Mouse (Mus musculus): ENCODE results near the gene Dyrk3. TPM values are rescaled to one million over a fixed set of nuclear protein-coding genes. Genes with fewer than 3 reads are reported as not detected.

The Dyrk3 gene
- polyA plus RNA-seq (2012; rRNA removed) = 0.94 and 1.4 TPM in 2 replicates

DNA sequence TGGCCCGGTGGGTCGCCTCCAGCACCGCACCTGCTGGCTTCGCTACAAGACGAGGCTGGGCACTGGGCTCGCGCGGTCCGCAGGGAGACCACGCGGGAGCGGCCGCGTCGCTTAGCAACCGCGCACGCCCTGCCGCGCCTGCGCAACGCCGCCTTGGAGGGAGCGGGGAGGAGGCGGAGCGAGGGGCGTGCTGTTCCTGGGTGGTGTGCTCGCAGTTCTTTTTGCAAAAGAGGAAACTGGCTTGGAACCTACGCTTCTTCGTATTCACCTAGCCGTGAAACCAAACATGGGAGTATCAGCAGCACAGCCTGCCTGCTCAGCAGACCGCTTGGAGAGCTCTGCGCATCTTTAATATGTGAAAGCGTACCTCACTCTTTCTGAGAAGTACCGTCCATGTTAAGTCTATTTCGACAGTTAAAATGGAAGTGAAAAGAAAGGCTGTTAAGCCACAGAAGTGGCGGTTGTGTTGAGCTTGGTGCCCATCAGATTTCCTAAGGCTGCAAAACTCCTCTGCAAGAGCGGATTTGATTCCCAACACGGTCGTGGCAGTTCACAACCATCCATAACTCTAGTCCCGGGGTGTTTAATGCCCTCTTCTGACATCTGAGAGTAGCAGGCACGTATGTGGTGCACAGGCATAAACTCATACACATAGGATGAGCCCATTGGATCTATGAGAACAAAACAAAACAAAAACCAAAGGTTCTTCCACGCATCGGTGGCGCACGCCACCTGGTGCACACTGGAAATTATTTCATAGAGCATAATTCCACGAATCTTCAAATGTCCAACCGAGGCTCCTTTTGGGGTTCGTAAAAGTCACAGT is at the start of gene Dyrk3:
Dyrk3 (minus strand) TSS at position 150 of the 826 bp plus-strand sequence.
- H3K27ac ChIP-seq (ENCODE audit: insufficient read depth, low read depth, low read length) = peak within 1 kb of the TSS; percentile 62; the same call in 1 of the 2 replicates
- peak; percentile 94 for DNase-seq
- H3K36me3 ChIP-seq (ENCODE audit: control insufficient read depth, insufficient read depth, low read length) = no peaks in the 10 kb centered on the region
- H3K4me1 ChIP-seq (ENCODE audit: control insufficient read depth, insufficient read depth, low read length) = no peaks in the 10 kb centered on the region; the same call in 1 of the 2 replicates
- WGBS = 2% methylated on average over 49 of the region's 49 CpGs
- H3K27me3 ChIP-seq (replicated peaks; ENCODE audit: control insufficient read depth, insufficient read depth, low read length) = no peaks in the 10 kb centered on the region
- H3K4me3 ChIP-seq (ENCODE audit: insufficient read depth, low read depth, low read length) = peak within 1 kb of the TSS; percentile 80
- TF ChIP-seq CTCF (conservative IDR thresholded peaks at IDR 0.05; ENCODE audit: insufficient read depth, insufficient read length, low read depth, low read length) = peak; percentile 59
- TF ChIP-seq POLR2A (IDR thresholded peaks at IDR 0.05; ENCODE audit: low read depth, low read length) = no peak

GRCm38 (mm10) chr1:131187856-131188255 is 49.7 kb upstream of the Dyrk3 start:
- TF ChIP-seq CTCF (conservative IDR thresholded peaks at IDR 0.05; ENCODE audit: insufficient read depth, insufficient read length, low read depth, low read length) (no peak), POLR2A (IDR thresholded peaks at IDR 0.05; ENCODE audit: low read depth, low read length) (no peak)
- 63% methylated on average over 5 of the region's 5 CpGs for WGBS
- Histone ChIP-seq H3K27me3 (replicated peaks; ENCODE audit: control insufficient read depth, insufficient read depth, low read length) (no peaks in the 10 kb centered on the region), H3K36me3 (ENCODE audit: control insufficient read depth, insufficient read depth, low read length) (no peaks in the 10 kb centered on the region), H3K27ac (ENCODE audit: insufficient read depth, low read depth, low read length) (no peak overlapping the region), H3K4me1 (ENCODE audit: control insufficient read depth, insufficient read depth, low read length) (peaks cover 3% of the 10 kb centered on the region; the same call in 1 of the 2 replicates), H3K4me3 (ENCODE audit: insufficient read depth, low read depth, low read length) (no peak overlapping the region)
- DNase-seq = no peak

DNA sequence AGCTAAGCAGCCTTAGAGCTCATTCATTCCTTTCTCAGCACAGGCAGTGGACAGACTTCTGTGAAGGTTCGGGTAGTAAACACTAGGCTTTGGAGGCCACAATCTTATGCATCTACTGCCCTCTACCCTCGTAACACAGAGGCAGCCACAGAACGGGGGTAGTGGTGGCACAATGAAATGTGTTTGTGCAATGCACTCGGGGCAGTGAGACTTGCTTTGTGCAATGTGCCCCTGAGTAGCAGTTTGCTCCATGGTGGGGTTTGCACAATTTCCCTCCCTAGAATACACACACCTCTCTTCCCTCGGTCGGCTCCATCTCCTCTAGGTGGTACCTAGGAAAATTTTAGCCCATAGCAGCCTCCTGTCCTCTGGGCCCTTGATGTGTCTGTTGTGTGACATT is 48.9 kb upstream of the Dyrk3 start:
- DNase-seq = no peak
- H3K36me3 ChIP-seq (ENCODE audit: control insufficient read depth, insufficient read depth, low read length) = no peaks in the 10 kb centered on the region
- no peak overlapping the region for H3K4me3 ChIP-seq (ENCODE audit: insufficient read depth, low read depth, low read length)
- H3K27me3 ChIP-seq (replicated peaks; ENCODE audit: control insufficient read depth, insufficient read depth, low read length) = no peaks in the 10 kb centered on the region
- WGBS = 74% methylated on average over 6 of the region's 6 CpGs
- no peak overlapping the region for H3K27ac ChIP-seq (ENCODE audit: insufficient read depth, low read depth, low read length)
- H3K4me1 ChIP-seq (ENCODE audit: control insufficient read depth, insufficient read depth, low read length) = peaks cover 3% of the 10 kb centered on the region; the same call in 1 of the 2 replicates
- TF ChIP-seq POLR2A (IDR thresholded peaks at IDR 0.05; ENCODE audit: low read depth, low read length) = no peak
- TF ChIP-seq CTCF (conservative IDR thresholded peaks at IDR 0.05; ENCODE audit: insufficient read depth, insufficient read length, low read depth, low read length) = no peak

GRCm38 (mm10) chr1:131185821-131186506 is 47.8 kb upstream of the Dyrk3 start:
- TF ChIP-seq POLR2A (IDR thresholded peaks at IDR 0.05; ENCODE audit: low read depth, low read length) = no peak
- TF ChIP-seq CTCF (conservative IDR thresholded peaks at IDR 0.05; ENCODE audit: insufficient read depth, insufficient read length, low read depth, low read length) = no peak
- H3K4me3 ChIP-seq (ENCODE audit: insufficient read depth, low read depth, low read length) = no peak overlapping the region
- no peak overlapping the region for H3K27ac ChIP-seq (ENCODE audit: insufficient read depth, low read depth, low read length)
- peaks cover 3% of the 10 kb centered on the region; the same call in 1 of the 2 replicates for H3K4me1 ChIP-seq (ENCODE audit: control insufficient read depth, insufficient read depth, low read length)
- WGBS = 88% methylated on average over 13 of the region's 13 CpGs
- no peaks in the 10 kb centered on the region for H3K27me3 ChIP-seq (replicated peaks; ENCODE audit: control insufficient read depth, insufficient read depth, low read length)
- H3K36me3 ChIP-seq (ENCODE audit: control insufficient read depth, insufficient read depth, low read length) = no peaks in the 10 kb centered on the region
- no peak for DNase-seq

GRCm38 (mm10) chr1:131184956-131185660 is 47.0 kb upstream of the Dyrk3 start:
- DNase-seq = no peak
- TF ChIP-seq CTCF (conservative IDR thresholded peaks at IDR 0.05; ENCODE audit: insufficient read depth, insufficient read length, low read depth, low read length) (no peak), POLR2A (IDR thresholded peaks at IDR 0.05; ENCODE audit: low read depth, low read length) (no peak)
- Histone ChIP-seq H3K4me3 (ENCODE audit: insufficient read depth, low read depth, low read length) (no peak overlapping the region), H3K4me1 (ENCODE audit: control insufficient read depth, insufficient read depth, low read length) (peaks cover 3% of the 10 kb centered on the region; the same call in 1 of the 2 replicates), H3K27ac (ENCODE audit: insufficient read depth, low read depth, low read length) (no peak overlapping the region), H3K36me3 (ENCODE audit: control insufficient read depth, insufficient read depth, low read length) (no peaks in the 10 kb centered on the region), H3K27me3 (replicated peaks; ENCODE audit: control insufficient read depth, insufficient read depth, low read length) (no peaks in the 10 kb centered on the region)
- WGBS = 80% methylated on average over 8 of the region's 8 CpGs

- H3K4me1 ChIP-seq (ENCODE audit: control insufficient read depth, insufficient read depth, low read length) = peaks cover 3% of the 10 kb centered on the region; the same call in 1 of the 2 replicates
- 0 out of 2 replicates have a peak overlapping the region, but pooled peaks have one; percentile 10 for H3K27ac ChIP-seq (ENCODE audit: insufficient read depth, low read depth, low read length)
- no peak overlapping the region for H3K4me3 ChIP-seq (ENCODE audit: insufficient read depth, low read depth, low read length)
- H3K27me3 ChIP-seq (replicated peaks; ENCODE audit: control insufficient read depth, insufficient read depth, low read length) = no peaks in the 10 kb centered on the region
- 61% methylated on average over 9 of the region's 9 CpGs for WGBS
- H3K36me3 ChIP-seq (ENCODE audit: control insufficient read depth, insufficient read depth, low read length) = no peaks in the 10 kb centered on the region
- TF ChIP-seq CTCF (conservative IDR thresholded peaks at IDR 0.05; ENCODE audit: insufficient read depth, insufficient read length, low read depth, low read length) = no peak
- TF ChIP-seq POLR2A (IDR thresholded peaks at IDR 0.05; ENCODE audit: low read depth, low read length) = no peak
- DNase-seq = peak; percentile 48
These were observed 46.3 kb upstream of the Dyrk3 start for GRCm38 (mm10) chr1:131184253-131184955.
